Mouse (Mus musculus) adrenal gland, adult 8-10 months (tissue): ENCODE data around the gene Nfxl1. TPM values are rescaled to one million over a fixed set of nuclear protein-coding genes. Genes with fewer than 3 reads are reported as not detected.

Experiments
- DNase-seq: peaks from one replicate; pipeline ENCODE4 v3.0.0; 2022
- total RNA-seq, 4 experiments: library from RNA; stranded (reverse); gene quantifications; 2 replicates each; pipeline ENCODE4 v1.2.4; 2022

Gene Nfxl1
- total RNA-seq, 4 experiments from 2014 or later, result 12.5 to 24.1 (median 19.2) TPM

- no peak for DNase-seq
Observed at GRCm38 (mm10) chr5:72498271-72498670, 61.2 kb downstream of the Nfxl1 start.

GRCm38 (mm10) chr5:72496756-72497155 lies 62.7 kb downstream of the Nfxl1 start:
- no peak for DNase-seq

- no peak for DNase-seq
Observed at GRCm38 (mm10) chr5:72493906-72494305, 65.6 kb downstream of the Nfxl1 start.

DNA sequence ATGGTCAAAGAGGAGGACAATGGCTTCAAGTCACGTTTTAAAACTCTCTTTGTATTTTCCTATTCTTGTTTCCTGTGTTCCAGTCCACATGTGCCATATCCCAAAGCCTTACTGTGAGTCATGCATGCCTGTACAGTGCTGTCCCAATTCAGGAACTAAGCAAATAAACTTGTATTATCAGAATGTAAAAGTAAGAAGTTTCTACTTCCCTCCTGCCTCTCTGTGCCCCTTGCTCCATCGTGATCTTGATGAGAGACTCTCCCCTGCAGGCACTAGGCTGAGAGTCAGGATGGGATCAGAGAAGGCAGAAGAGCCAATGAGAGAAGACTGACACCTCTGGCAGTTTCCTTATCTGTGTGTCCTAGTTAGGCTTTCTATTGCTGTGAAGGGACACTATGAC lies 68.3 kb downstream of the Nfxl1 start:
- DNase-seq, result no peak

DNA sequence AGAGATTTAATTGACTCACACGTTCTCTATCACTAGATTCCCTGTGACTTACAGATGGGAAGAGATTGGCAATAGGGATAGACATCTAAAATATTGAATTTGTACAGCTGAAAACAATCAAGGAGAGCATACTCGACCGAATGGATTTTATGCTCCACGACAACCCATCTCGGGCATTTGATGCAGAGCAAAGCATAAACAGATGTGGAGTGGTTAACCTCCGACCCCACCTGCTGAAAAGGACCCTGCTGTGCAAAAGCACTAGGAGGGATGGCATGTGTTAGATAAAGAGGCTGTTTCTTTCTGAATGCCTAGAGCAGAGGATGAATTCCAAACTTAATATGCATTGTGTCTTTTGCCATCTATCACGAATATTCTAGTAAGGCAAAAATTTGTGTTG lies 79.0 kb downstream of the Nfxl1 start:
- DNase-seq, result no peak

DNA sequence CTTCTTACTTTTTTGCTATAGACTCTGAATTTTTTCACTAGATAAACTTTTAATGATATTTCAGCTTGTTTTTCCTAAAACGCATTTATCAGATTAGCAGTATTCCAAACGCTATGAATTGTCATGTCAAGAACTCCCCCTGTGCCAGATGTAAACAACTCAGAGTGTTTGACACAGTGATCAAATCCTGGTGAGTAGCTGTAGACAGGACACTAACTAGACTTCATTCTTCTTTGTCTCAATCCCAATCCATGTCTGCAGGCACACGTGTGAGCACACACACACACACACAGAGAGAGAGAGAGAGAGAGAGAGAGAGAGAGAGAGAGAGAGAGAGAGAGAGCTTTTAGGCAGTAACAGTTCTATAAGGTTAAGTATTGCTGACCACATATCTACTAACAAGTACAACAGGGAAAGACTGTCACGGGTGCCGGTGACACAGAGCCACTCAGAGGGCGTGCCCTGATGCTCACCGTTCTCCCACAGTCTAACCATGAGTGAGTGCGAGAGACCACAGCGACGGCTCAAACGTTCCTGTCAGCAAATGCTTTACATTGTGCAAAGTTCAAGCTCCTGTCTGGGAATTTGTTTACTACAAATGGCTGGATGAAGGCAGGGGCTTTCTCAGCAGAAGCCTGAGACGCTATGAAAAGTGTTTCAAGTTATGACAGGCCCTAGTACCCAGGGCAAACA lies 87.0 kb downstream of the Nfxl1 start:
- no peak for DNase-seq

DNA sequence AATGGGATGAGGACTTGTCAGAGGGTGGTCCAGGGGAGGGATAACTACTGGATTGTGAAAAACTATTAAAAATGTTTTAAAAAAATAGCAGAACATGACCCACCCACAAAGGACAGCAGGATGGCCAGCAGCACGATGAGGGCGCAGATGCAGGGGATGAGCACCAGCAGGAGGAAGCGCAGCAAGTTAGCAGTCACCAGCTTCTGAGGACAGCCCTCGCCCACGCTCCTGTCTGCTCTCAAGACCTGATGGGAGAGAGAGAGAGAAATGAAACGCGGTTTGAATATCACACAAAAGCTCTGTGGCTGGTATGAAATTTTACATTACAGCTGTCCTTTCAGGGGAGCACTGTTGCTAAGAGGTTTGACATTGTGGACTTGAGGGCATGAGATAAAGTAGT lies 87.7 kb downstream of the Nfxl1 start:
- no peak for DNase-seq

DNA sequence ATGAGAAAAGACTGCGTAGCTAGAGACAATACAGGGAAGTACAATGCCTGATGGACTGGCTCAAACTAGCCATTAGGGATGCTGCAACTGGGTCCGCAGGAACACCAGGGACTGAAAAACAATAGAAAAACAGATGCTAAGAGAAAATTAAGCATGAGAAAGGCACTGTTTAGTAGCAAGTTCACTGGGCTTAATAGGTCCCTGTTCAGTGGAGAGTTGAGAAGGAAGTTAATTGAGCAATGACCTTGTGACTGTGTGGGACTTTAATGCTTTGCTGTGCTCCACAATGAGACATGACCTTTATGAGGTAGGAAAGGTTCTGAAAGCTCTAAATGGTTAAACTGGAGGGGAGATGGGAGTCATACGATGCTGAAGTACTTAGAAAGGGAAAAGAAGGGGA lies 94.6 kb downstream of the Nfxl1 start:
- DNase-seq, result no peak

Other genes starting within 250 kb of the Nfxl1 start
- under 1 TPM in 1 of 4 experiments, not detected in 3; 0.06 TPM for gene Corin, start 55.2 kb downstream of the Nfxl1 start, total RNA-seq
- not detected for gene Zar1, start 21.6 kb upstream of the Nfxl1 start, total RNA-seq
- gene Gm5868, start 27.9 kb upstream of the Nfxl1 start, total RNA-seq, result 1 to 10 TPM in 3 of 4 experiments, under 1 TPM in 1; 0.64 to 2.3 (median 1.5) TPM
- gene Cnga1, start 84.6 kb upstream of the Nfxl1 start, total RNA-seq, result under 1 TPM in 1 of 4 experiments, not detected in 3; 0.15 TPM
- 1 to 10 TPM in 1 of 4 experiments, under 1 TPM in 3; 0.24 to 3.5 (median 0.60) TPM for gene Nipal1, start 88.1 kb upstream of the Nfxl1 start, total RNA-seq
- gene Txk, start 193.1 kb upstream of the Nfxl1 start, total RNA-seq, result under 1 TPM; 0.07 to 0.27 (median 0.16) TPM